Mouse (Mus musculus) midbrain, embryonic 11.5 days (tissue): Measurements from ENCODE around the gene Plekho2. TPM values are rescaled to one million over a fixed set of nuclear protein-coding genes. Genes with fewer than 3 reads are reported as not detected.

Source experiments
- ATAC-seq: fragments of 200-750 bp; cut with Nextera tagmentation; 2 replicates; pipeline ENCODE4 v1.8.0; 2017; ENCODE audit warnings: moderate TSS enrichment, moderate library complexity; ENCODE audit not compliant: low FRiP score
- DNase-seq: peaks from one replicate; pipeline ENCODE4 v3.0.0; 2015; ENCODE audit warnings: low spot score; ENCODE audit errors: missing footprints
- H3K27ac ChIP-seq: fragments of 300-500 bp; sonication (generic); 2 replicates; pipeline ENCODE4 v1.5.1; 2014; ENCODE audit warnings: low read depth, low read length
- H3K27me3 ChIP-seq: fragments of 300-500 bp; sonication (generic); 2 replicates; pipeline ENCODE4 v1.6.1; 2014; ENCODE audit warnings: mild to moderate bottlenecking, low read length, moderate library complexity, mixed read lengths; ENCODE audit not compliant: control insufficient read depth, insufficient read depth
- H3K36me3 ChIP-seq: fragments of 300-500 bp; sonication (generic); 2 replicates; pipeline ENCODE4 v1.6.1; 2014; ENCODE audit warnings: mild to moderate bottlenecking, low read length, moderate library complexity, mixed read lengths; ENCODE audit not compliant: control insufficient read depth, insufficient read depth
- H3K4me1 ChIP-seq: fragments of 300-500 bp; sonication (generic); 2 replicates; pipeline ENCODE4 v1.6.1; 2014; ENCODE audit warnings: low read length; ENCODE audit not compliant: control insufficient read depth, insufficient read depth
- H3K4me2 ChIP-seq: fragments of 300-500 bp; sonication (generic); 2 replicates; pipeline ENCODE4 v1.6.1; 2014; ENCODE audit warnings: mild to moderate bottlenecking, moderate library complexity
- H3K4me3 ChIP-seq: fragments of 300-500 bp; sonication (generic); 2 replicates; pipeline ENCODE4 v1.5.1; 2014; ENCODE audit warnings: low read depth, low read length
- H3K9ac ChIP-seq: fragments of 300-500 bp; sonication (generic); 2 replicates; pipeline ENCODE4 v1.6.1; 2014; ENCODE audit warnings: low read length
- H3K9me3 ChIP-seq: fragments of 300-500 bp; sonication (generic); 2 replicates; pipeline ENCODE4 v1.6.1; 2016; ENCODE audit warnings: low read length; ENCODE audit not compliant: control insufficient read depth
- WGBS: fragments of 180-500 bp; shearing (Covaris S2); extraction: QIAGEN DNeasy Blood & Tissue Kit; methylation state at CpG from one replicate; pipeline ENCODE4 v1.1.7; 2014; 5-methylcytosine and 5-hydroxymethylcytosine counted together
- polyA plus RNA-seq: library from polyadenylated mRNA; unstranded; fragments of >200 nt; fragmentation: Nextera tagmentation; extraction: Ambion mirVana; gene quantifications from 2 replicates; pipeline ENCODE4 v1.2.1, GENCODE M21; 2014

The Plekho2 gene
- polyA plus RNA-seq, 1 experiment from 2014 or later: 8.2 TPM

GRCm38 (mm10) chr9:65542111-65542524 is 37.7 kb downstream of the Plekho2 start:
- Histone ChIP-seq H3K36me3 (no peaks in the 10 kb centered on the region), H3K9me3 (no peaks in the 10 kb centered on the region), H3K27me3 (no peaks in the 10 kb centered on the region), H3K27ac (no peak overlapping the region), H3K4me2 (no peak overlapping the region), H3K4me3 (no peak overlapping the region), H3K4me1 (no peaks in the 10 kb centered on the region), H3K9ac (no peak overlapping the region)
- no peak for ATAC-seq
- DNase-seq: no peak
- WGBS: 85% methylated on average over 7 of the region's 7 CpGs

- ATAC-seq (no peak), DNase-seq (no peak)
- 77% methylated on average over 13 of the region's 13 CpGs for WGBS
- no peaks in the 10 kb centered on the region for H3K27me3 ChIP-seq
- H3K27ac ChIP-seq: no peak overlapping the region
- H3K9me3 ChIP-seq: no peaks in the 10 kb centered on the region
- H3K9ac ChIP-seq: no peak overlapping the region
- H3K4me1 ChIP-seq: no peaks in the 10 kb centered on the region
- H3K4me2 ChIP-seq: no peak overlapping the region
- H3K36me3 ChIP-seq: no peaks in the 10 kb centered on the region
- no peak overlapping the region for H3K4me3 ChIP-seq
Measured at GRCm38 (mm10) chr9:65541126-65542068, 38.4 kb downstream of the Plekho2 start.

- H3K36me3 ChIP-seq: no peaks in the 10 kb centered on the region
- no peak overlapping the region for H3K4me2 ChIP-seq
- H3K9me3 ChIP-seq: no peaks in the 10 kb centered on the region
- H3K27me3 ChIP-seq: no peaks in the 10 kb centered on the region
- no peak overlapping the region for H3K27ac ChIP-seq
- H3K9ac ChIP-seq: no peak overlapping the region
- no peak for DNase-seq
- H3K4me3 ChIP-seq: no peak overlapping the region
- no peak for ATAC-seq
- WGBS: 86% methylated on average over 9 of the region's 9 CpGs
- no peaks in the 10 kb centered on the region for H3K4me1 ChIP-seq
Measured at GRCm38 (mm10) chr9:65539697-65540096, 40.1 kb downstream of the Plekho2 start.

- DNase-seq (no peak), ATAC-seq (no peak)
- Histone ChIP-seq H3K27me3 (no peaks in the 10 kb centered on the region), H3K9ac (no peak overlapping the region), H3K27ac (no peak overlapping the region), H3K4me3 (no peak overlapping the region), H3K4me1 (no peaks in the 10 kb centered on the region), H3K9me3 (no peaks in the 10 kb centered on the region), H3K36me3 (no peaks in the 10 kb centered on the region), H3K4me2 (no peak overlapping the region)
- WGBS: 88% methylated on average over 8 of the region's 8 CpGs
Measured at GRCm38 (mm10) chr9:65537901-65538630, 41.8 kb downstream of the Plekho2 start.

- no peak for ATAC-seq
- no peaks in the 10 kb centered on the region for H3K9me3 ChIP-seq
- no peaks in the 10 kb centered on the region for H3K36me3 ChIP-seq
- H3K4me3 ChIP-seq: no peak overlapping the region
- WGBS: 74% methylated on average over 4 of the region's 4 CpGs
- H3K27me3 ChIP-seq: no peaks in the 10 kb centered on the region
- DNase-seq: no peak
- H3K9ac ChIP-seq: no peak overlapping the region
- H3K4me1 ChIP-seq: no peaks in the 10 kb centered on the region
- no peak overlapping the region for H3K4me2 ChIP-seq
- no peak overlapping the region for H3K27ac ChIP-seq
Measured at GRCm38 (mm10) chr9:65536491-65536890, 43.3 kb downstream of the Plekho2 start.

GRCm38 (mm10) chr9:65535789-65536469 is 43.9 kb downstream of the Plekho2 start:
- H3K27me3 ChIP-seq: no peaks in the 10 kb centered on the region
- no peaks in the 10 kb centered on the region for H3K36me3 ChIP-seq
- no peak overlapping the region for H3K4me2 ChIP-seq
- H3K27ac ChIP-seq: no peak overlapping the region
- DNase-seq: no peak
- no peaks in the 10 kb centered on the region for H3K4me1 ChIP-seq
- ATAC-seq: no peak
- no peak overlapping the region for H3K9ac ChIP-seq
- WGBS: 84% methylated on average over 10 of the region's 11 CpGs
- no peak overlapping the region for H3K4me3 ChIP-seq
- H3K9me3 ChIP-seq: no peaks in the 10 kb centered on the region

GRCm38 (mm10) chr9:65535191-65535722 is 44.6 kb downstream of the Plekho2 start:
- Histone ChIP-seq H3K36me3 (no peaks in the 10 kb centered on the region), H3K27ac (no peak overlapping the region), H3K4me1 (no peaks in the 10 kb centered on the region), H3K4me3 (no peak overlapping the region), H3K4me2 (no peak overlapping the region), H3K9ac (no peak overlapping the region), H3K9me3 (no peaks in the 10 kb centered on the region), H3K27me3 (no peaks in the 10 kb centered on the region)
- no peak for ATAC-seq
- 79% methylated on average over 3 of the region's 3 CpGs for WGBS
- no peak for DNase-seq

GRCm38 (mm10) chr9:65534111-65534510 is 45.7 kb downstream of the Plekho2 start:
- H3K9me3 ChIP-seq: no peaks in the 10 kb centered on the region
- WGBS: 84% methylated on average over 3 of the region's 3 CpGs
- H3K4me3 ChIP-seq: no peak overlapping the region
- no peak overlapping the region for H3K27ac ChIP-seq
- H3K4me2 ChIP-seq: no peak overlapping the region
- H3K36me3 ChIP-seq: no peaks in the 10 kb centered on the region
- ATAC-seq: no peak
- no peaks in the 10 kb centered on the region for H3K4me1 ChIP-seq
- DNase-seq: no peak
- H3K27me3 ChIP-seq: no peaks in the 10 kb centered on the region
- no peak overlapping the region for H3K9ac ChIP-seq
